Mouse (Mus musculus) frontal cortex, adult (tissue): Measurements from ENCODE around the gene Dgcr2.

Experiments used
- ATAC-seq: cut with Nextera tagmentation; 2 replicates; pipeline ENCODE4 v1.9.2; 2017; ENCODE audit warnings: mild to moderate bottlenecking, moderate library complexity, mixed read lengths; ENCODE audit not compliant: low TSS enrichment

Gene Dgcr2

DNA sequence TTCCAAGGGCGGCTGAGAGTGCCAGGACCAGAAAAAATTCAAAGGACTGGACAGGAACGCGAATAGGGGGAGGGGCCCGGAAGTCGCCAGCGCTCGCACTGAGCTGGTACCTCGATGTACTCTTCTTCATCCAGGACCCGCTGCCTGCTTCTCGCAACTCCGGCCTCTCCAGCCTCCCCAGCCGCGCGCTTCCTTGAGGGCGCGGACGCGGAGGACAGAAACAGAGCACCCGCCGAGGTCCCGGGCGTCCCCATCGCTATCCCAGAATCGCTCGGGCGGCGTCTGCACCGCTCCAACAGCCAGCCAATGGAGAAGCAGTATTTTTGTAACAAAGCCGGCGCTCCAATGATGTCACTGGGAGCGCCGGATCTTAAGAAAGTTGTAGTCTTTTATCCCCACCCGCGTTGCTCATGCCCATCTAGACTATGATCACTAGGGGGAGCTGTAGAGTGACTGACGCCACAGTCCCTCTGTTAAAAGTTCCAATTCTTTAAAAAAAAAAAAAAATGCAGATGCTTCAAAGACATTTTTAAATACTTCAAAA, 12.8 kb upstream of the Dgcr2 start, which contains the start of gene Ess2:
Gene Ess2 (minus strand): TSS at position 297 of the 544 bp plus-strand sequence.
- ATAC-seq: peak; percentile 98

DNA sequence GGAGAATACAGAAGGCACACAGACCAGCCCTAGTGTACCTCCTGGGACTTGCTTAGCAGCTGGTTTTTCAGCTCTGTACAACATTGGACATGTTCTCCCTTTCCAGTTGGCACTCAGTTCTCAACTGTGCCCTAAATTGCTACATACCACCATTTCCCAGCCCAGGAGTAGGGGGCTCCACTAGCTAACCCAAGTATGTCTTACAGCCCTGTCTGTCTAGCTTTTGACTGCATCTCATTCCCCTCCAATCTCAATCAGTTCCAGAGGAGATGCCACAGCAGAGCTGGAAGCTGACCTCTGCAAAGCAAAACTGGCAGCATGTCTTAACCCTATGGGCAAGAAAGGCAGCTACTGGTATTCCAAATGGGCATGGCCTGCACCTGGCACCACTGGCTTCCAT, 2.3 kb downstream of the Dgcr2 start:
- no peak for ATAC-seq

DNA sequence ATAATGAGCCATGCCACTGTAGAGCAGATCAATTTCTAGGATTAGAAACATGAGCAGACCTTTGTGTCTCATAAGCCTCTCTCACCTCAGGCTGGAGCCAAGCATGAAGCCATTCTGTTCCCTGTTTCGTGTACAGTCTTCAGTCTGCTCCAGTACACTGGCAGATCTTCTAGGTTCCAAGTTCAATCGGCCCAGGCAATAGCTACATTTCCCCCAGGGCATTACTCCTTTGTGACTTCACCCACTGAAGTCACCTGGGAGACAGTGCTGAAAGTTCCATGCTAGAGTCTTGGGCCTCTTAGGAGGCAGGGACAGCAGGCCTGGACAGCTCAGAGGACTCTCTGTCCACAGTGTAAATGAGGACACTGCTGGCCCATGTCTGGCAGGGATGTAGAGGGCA, 4.4 kb downstream of the Dgcr2 start, which contains the start of gene Tssk1:
Gene Tssk1 (plus strand): TSS at position 301 of the 400 bp plus-strand sequence.
- ATAC-seq: no peak

DNA sequence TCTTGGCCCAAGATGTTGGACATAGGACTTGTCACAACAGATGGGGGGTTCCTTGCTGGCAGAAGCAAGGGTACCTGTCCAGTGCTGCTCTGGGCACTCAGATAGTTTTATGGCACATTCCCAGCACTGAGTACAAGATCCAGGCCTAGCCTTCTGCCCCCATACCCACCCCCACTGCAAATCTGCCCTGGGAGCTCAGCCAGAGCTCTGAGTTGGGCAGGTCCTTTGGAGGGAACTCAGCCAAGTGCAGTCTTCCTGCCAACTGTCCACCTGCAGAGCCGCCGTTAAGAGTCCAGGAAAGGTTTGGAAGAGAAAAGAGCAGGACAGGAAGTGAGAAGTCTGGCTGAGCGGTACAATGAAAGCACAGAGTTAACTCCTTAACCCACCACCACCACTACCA, 5.8 kb downstream of the Dgcr2 start:
- ATAC-seq: no peak

DNA sequence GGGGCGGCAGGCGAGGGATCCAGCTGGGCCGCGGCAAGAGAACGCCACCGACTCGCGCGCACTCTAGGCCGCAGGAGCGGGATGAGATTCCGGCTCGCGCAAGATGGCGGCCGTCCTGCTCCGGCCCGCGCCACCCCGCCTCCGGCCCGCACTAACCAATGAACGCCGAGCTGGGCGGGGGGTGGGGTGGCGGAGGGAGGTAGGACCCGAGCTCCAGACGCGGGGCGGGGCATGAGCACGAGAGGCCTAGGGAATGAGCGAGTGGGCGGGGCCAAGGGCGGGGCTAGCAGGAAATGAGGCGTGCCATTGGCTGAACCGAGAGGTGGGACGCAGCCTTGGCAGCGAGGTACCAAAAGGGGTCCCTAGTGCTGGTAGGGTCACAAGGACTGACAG, 6.8 kb downstream of the Dgcr2 start, which contains the start of gene Gm20518:
Gene Gm20518 (minus strand): TSS at position 105 of the 393 bp plus-strand sequence.
- peak; percentile 92 for ATAC-seq

DNA sequence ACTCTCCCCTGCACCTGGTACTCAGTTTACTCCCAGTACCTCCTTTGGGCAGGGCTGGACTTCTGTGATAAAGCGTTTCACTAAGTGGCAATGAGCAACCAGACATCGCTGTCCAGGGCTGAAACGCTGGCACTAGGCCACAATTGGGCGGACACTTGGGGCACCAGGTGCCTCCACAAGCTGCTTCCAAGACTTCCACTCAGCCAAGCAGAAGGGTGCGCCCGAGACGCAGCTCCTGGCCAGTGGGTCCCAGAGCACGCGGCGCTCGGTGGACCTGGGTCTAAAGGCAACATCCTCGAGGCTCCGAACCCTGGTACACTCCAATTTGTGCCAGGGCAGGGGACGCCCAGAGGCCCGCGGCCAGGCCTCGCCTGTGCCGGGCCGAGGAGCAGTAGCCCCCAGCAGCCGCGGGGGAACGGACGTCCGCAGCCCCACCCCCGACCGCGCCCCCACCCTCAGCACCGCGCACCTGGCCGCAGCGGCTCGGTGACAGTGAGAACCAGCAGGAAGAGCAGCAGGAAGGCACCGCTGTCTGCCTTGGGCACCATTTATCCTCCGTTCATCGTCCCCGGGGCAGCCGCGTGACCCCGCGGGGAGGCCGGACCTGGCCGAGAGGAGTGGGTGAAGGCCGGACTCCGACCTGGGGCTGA, 7.3 kb downstream of the Dgcr2 start:
- ATAC-seq: peak; percentile 31

DNA sequence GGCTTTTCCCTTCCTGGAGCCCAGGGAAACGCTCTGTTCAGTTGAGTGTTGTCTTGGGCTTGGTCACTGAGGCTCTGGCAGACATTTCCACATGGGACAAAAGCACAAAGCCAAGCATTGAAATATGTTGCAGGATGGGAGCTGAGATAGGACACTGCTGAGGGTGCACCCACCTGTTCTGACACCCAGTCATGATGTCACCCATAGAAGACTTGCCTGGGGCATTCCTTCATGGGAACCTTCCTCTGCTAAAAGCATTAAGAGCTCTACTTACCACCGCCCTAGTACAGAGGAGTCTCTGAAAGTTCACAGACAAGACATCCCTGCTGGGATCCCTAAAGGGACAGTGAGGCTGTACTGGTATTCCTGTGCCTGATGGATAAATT, 8.0 kb downstream of the Dgcr2 start:
- no peak for ATAC-seq

DNA sequence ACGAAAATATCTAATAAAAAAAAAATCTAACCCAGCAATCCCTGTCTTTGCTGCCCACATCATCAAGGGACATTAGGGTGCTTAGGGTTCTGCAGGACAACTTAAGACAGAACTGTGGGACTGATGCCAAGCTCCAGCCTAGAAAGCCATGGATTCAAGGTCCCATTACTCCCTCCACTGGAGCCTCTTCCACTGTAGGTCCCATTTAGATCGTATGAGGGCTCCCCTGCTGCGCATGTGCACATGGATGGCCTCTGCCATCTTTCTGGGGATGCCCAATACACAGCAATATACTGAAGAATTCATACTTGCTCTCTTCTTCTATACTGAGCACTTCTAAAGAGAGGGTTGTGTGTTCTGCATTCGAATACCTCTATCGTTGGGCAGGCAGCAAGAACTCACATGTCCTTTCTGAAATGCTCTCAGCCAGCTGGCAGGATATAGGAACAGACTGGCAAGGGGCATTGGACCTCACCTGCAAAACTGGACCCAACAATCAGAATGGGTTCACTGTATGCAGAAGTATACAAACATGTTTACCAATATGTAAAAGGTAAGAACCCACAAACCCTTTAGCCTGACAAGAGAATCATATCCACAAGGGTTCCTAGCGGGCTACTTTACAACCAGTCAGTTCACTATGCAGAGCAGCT, 8.5 kb downstream of the Dgcr2 start:
- ATAC-seq: no peak

DNA sequence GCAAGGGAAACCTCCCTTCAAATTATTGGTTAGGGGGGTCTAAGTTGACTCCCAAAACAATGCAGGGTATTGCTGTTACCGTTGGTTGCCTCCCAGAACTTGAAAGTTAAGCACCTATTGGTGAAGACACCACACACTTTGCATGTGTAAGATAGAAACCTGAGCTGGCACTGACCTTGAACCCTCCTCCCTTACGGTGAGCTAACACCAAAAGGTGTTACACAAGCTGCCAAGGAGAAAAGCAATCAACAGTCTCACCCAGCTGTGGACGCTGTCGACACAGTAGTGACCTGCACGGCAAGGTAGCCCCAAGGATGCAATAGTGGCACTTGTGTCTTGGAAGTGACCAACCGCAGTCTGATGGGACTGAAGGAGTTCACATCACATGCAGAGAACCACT, 14.2 kb downstream of the Dgcr2 start:
- no peak for ATAC-seq

DNA sequence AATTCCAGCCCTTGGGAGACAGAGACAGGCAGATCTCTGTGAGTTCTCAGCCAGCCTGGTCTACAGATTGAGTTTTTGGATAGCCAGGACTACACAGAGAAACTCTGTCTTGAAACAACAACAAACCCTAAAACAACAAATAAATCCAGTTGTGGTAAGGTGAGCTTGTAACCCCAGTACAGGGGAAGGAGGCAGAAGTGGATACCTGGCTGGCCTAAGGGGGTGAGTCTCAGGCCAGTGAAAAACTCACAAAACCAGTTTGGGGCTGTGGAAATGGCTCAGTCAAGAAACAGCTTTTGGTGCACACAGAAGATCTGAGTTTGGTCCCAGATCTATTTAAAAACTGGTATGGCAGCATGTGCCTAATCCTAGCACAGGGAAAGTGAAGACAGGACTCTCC, 16.2 kb downstream of the Dgcr2 start:
- ATAC-seq: no peak

DNA sequence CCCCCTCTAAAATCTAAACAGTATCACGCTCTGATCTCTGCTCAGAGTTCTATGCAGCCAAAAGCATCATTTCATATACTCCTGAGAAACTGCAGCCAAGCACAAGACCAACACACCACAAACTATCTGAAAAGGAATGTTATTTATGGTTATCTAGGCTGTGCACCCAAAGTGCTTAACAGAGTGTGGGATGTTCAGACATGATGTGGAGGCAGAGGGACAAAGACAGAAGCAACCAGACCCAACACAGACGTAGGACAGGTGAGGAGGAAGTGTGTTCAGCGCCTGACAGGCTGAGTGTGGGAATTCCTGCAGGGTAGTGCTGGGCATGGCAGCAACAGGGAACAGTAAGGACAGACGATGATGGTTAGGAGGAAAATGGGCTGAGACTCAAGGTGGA, 18.8 kb downstream of the Dgcr2 start:
- ATAC-seq: peak; percentile 72

DNA sequence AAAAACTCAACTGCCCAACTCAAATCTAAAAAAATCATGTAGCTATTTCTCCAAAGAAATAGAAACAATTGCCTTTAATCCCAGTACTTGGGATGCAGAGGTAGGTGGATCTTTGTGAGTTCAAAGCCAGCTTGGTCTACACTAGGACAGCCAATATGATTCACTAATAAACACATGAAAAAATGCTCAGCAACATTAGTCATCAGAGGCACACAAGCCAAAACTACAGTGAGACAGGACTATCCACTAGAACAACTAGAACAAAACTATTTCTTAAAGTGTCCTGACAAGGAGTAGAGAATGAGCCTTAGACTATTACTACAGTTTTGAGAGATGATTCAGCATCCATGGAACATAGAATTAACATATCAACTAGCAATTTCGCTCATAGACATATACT, 22.3 kb downstream of the Dgcr2 start:
- no peak for ATAC-seq

DNA sequence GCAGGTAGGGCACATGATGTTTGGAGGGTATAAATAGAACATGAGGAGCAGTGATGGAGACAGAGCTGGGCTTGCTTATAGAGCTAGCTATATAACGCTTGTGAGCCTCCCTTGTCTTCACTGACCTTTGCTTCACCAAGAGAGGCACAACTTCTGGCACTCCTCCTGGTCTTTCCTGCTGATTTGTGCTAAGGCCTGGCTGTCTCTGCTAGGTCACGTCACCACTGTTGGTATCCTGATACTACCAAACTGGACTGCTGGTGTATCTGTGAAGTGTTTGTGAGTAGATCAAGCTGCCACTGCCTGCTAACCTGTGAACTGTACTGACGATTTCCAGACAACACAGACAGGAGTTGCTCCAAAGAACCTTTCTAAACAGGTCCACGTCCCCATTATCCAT, 23.2 kb downstream of the Dgcr2 start:
- no peak for ATAC-seq

DNA sequence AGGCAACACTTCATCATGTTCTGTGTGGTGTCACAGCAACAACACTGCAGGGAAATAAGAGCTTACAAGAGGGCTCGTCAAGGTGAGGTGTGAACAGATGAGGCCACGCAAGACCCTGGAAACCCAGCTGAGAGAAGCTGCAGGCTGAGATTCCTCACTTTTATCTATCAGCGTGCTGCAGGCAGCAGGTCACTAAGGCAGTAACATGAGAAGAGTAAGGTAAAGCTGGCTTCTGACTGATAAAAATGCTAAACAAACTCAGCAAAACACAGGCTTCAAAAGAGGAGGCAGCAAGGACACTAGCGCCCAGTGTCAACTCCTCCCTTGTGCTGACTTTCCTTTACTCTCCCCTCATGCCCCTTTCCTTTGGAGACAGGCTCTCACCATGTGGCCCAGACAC, 25.4 kb downstream of the Dgcr2 start:
- no peak for ATAC-seq

DNA sequence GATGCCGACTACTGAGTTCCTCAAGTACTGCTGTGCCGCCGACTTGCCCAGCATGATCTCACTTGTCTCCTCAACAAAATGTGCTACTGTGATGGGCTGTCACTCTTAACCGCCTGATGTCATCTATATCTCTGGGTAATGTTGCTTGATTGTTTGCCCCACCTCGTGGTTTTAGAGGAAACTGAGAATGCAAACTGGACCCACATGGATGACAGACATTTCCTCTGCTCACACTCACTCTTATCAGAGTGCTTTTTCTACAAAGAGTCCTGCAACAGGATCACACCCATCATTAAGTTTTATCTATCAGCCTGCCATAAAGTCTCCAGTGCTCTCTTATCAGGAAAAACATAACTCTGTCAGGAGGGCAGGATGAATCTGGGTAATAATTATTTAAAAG, 27.1 kb downstream of the Dgcr2 start:
- no peak for ATAC-seq

DNA sequence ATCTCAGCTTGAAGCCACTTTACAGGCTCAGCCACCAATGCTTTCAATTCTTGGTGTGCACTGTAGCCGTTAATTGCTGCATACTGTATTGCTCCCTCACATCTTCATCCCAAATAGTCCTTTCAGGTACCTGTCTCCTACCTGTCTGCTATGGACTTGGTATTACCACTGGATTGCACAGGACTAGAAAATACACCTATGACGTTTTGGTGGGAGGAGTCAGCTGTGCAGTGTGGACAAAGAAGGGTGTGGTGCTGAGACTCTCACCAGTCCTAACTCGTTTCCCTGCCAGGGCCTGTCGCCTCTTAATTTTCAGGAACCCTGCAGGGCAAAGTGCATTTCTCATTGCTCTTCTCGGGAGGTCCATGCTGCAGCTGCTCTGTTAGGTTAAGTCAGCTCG, 32.6 kb downstream of the Dgcr2 start:
- ATAC-seq: no peak

DNA sequence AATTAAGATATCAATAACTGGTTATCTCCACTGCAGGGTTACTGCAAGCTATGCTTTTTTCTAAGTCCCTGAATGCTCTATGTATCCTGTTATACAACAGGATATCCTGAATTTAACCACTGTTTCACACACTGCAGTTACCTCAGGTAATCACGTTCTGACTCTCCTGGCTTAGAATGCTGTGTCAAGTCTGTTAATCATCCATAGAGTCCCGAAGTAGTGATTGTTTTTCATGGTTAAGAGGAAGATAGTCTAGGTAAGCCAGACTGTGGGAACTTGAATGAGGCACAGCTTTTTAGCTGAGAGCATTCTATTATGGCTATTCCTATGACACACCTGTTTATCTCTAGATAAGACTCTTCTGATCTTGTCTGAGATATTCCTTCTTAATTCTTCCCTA, 33.1 kb downstream of the Dgcr2 start:
- no peak for ATAC-seq

DNA sequence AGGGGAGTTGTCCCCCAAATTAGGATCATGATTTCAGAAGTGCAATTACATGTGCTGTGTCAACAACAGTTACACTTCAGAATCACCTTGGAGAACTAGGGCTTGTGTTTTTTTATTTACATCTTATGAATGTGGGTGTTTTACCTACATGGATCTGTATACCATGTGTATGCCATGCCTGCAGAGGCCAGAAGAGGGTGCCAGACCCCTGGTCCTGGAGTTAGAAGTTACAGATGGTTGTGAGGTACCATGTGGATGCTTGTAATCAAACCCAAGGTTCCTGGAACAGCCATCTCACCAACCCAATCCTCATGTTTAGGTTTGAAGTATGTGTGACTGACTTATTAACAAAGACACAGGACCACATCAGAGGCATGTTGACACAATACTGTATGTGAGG, 39.8 kb downstream of the Dgcr2 start:
- 0 out of 2 replicates have a peak, but pooled peaks have one; percentile 48 for ATAC-seq

DNA sequence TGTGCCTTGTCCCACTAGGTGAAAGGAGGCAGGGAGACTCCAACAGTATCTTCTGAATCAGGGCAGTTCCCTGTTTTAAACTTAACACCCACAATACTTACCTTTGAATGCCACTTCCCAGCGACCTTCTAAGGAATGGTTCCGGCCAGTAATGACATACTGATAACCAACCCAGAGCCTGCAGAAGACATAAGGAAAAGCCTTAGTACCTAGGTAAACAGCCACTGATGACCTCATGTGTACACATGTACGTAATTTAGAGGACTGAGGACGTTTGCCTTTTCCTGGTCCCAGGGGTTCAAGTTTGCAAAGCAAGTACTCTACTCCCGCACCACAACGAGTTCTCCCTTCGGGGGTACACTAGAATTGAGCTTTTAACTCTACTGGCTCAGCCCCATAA, 41.2 kb downstream of the Dgcr2 start:
- no peak for ATAC-seq

DNA sequence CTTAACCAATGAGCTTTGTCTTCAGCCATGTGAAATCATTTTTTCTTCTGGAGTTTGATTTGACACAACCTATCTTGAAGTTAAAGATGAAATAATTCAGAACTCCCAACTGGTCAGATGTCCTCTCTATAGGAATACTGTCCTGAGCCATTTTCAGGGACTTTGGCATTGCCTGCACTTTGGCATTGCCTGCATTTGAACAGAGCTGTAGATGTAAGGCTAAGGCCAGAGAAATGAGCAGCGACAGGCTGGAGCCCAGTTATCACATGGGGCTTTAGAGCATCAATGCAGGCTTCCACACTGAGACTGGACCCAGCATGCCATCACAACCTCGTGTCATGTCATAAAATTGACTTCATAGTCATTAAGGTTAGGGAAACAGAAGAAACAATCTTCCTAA, 45.1 kb downstream of the Dgcr2 start:
- no peak for ATAC-seq

DNA sequence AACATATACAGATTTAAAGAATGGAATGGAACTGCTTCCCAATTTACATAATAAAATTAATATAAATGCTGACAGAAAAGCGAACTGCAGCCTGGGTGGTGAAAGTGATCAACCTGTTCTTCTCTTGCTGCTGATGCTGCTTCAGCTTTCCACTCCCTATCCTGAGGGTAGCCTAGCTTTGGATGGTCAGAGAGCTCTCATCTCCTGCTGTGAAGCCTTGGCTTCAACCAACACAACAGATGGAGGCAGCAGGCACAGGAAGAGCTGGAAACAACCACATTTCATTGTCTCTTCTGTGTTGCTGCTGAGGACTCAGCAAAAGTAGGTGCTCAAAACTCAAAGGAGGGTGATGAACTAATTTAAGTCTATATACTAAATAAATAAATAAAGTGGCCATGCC, 46.5 kb downstream of the Dgcr2 start:
- peak; percentile 50; the same call in 1 of the 2 replicates for ATAC-seq

DNA sequence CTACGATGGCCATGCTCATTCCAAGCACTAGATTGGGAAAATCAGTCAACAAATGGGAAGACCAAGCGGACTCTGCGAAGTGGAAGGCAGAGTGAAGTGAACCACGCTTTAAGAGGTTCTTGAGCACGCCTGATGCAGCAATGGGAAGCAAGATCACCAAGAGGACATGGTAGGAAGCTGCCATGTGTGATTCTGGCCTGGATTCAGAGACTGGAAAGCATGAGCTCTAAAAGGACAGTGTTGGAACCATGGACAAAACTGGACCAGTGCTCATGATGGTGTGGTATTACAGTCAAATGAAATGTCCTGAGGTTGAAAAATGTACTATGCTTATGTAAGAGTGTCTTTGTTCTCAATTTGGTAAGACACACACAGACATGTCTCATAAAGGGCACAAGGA, 47.0 kb downstream of the Dgcr2 start:
- no peak for ATAC-seq

DNA sequence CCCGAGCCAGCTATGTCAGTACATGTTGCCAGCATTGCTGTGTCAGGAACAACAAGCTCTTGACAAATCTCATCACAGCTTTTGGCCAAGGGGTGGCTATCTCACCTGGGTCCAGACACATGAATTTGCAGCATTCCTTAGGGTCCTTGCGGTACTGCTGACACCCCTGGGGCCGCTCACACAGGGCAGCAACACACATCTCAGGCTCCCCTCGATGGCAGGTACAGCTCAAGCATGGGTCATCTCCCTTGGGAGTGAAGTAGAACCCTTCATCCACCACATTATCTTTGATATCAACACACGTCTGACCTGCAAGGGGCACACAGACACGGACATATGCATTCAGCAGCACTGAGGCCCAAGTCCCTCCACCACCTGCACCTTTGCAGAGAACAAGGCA, 48.9 kb downstream of the Dgcr2 start:
- no peak for ATAC-seq
